Mouse (Mus musculus) CH12.LX (cell line): Measurements from ENCODE around the gene Ccdc150. TPM values are rescaled to one million over a fixed set of nuclear protein-coding genes. Genes with fewer than 3 reads are reported as not detected.

ENCODE experiments used
- DNase-seq: peaks from one replicate; pipeline ENCODE4 v3.0.0-alpha.2; 2013; ENCODE audit errors: extremely low read depth
- H3K27ac ChIP-seq: 2 replicates; pipeline ENCODE4 v1.5.1; 2012; ENCODE audit warnings: low read depth, mild to moderate bottlenecking, control low read depth, moderate library complexity; ENCODE audit not compliant: insufficient read depth
- H3K27me3 ChIP-seq: replicated peaks from 2 replicates; pipeline ENCODE3; 2012; ENCODE audit warnings: inconsistent platforms
- H3K36me3 ChIP-seq, 2 experiments: replicated peaks in 1 of 2; 2 replicates each; pipeline versions ENCODE3 to v1.6.1; 2012; ENCODE audit warnings: inconsistent platforms in 1 of 2, low read length in 1 of 2, mild to moderate bottlenecking in 1 of 2, mixed read lengths in 1 of 2, moderate library complexity in 1 of 2; ENCODE audit not compliant: control insufficient read depth in 1 of 2, insufficient read depth in 1 of 2
- H3K4me1 ChIP-seq, 2 experiments: 2 replicates each; pipeline ENCODE4 v1.6.1; 2012; ENCODE audit warnings: inconsistent platforms in 1 of 2, moderate library complexity in 1 of 2; ENCODE audit not compliant: insufficient read depth in 2 of 2, control insufficient read depth in 1 of 2
- H3K4me2 ChIP-seq: 2 replicates; pipeline ENCODE4 v1.6.1; 2012; ENCODE audit warnings: low read depth, mild to moderate bottlenecking, control low read depth; ENCODE audit not compliant: poor library complexity, insufficient read depth, severe bottlenecking
- H3K4me3 ChIP-seq, 3 experiments: fragments of 150-350 bp in 1 of 3; sonication (generic) in 1 of 3; replicated peaks in 1 of 3; 2 replicates each; pipeline versions ENCODE3 to v1.5.1; 2011 to 2012; ENCODE audit warnings: low read depth in 2 of 3, low read length in 2 of 3, mild to moderate bottlenecking in 2 of 3, moderate library complexity in 2 of 3, control low read depth in 1 of 3, improper control_type of control experiment in 1 of 3, inconsistent platforms in 1 of 3, mixed read lengths in 1 of 3; ENCODE audit not compliant: poor library complexity in 1 of 3
- H3K79me2 ChIP-seq: replicated peaks from 2 replicates; pipeline ENCODE4 v1.6.1; 2012; ENCODE audit warnings: mild to moderate bottlenecking, moderate library complexity; ENCODE audit not compliant: control insufficient read depth, poor library complexity, insufficient read depth, severe bottlenecking; ENCODE audit errors: extremely low read depth
- H3K9ac ChIP-seq: 2 replicates; pipeline ENCODE4 v1.6.1; 2012; ENCODE audit warnings: low read depth, mild to moderate bottlenecking, control low read depth, moderate library complexity; ENCODE audit not compliant: insufficient read depth
- H3K9me3 ChIP-seq: replicated peaks from 2 replicates; pipeline ENCODE3; 2012; ENCODE audit warnings: low read length, inconsistent platforms, mixed read lengths
- CHD1 ChIP-seq: IDR thresholded peaks from 2 replicates; pipeline ENCODE4 v1.6.1; 2012; ENCODE audit warnings: low read depth, low read length, improper control_type of control experiment, inconsistent platforms
- CTCF ChIP-seq, 2 experiments: IDR thresholded peaks in 1 of 2; conservative IDR thresholded peaks in 1 of 2; 2 replicates each; pipeline ENCODE4 v1.5.1; 2011 to 2012; ENCODE audit warnings: low read depth in 2 of 2, low read length in 2 of 2, improper control_type of control experiment in 1 of 2, inconsistent platforms in 1 of 2, mild to moderate bottlenecking in 1 of 2, moderate library complexity in 1 of 2
- E2F4 ChIP-seq: IDR thresholded peaks from 2 replicates; pipeline ENCODE4 v1.6.1; 2011; ENCODE audit warnings: low read depth, low read length, improper control_type of control experiment; ENCODE audit not compliant: insufficient replicate concordance
- ETS1 ChIP-seq: conservative IDR thresholded peaks from 2 replicates; pipeline ENCODE4 v1.6.1; 2012; ENCODE audit warnings: low read depth, mild to moderate bottlenecking, inconsistent platforms, low read length, improper control_type of control experiment, moderate library complexity
- GABPA ChIP-seq: IDR thresholded peaks from 2 replicates; pipeline ENCODE4 v1.6.1; 2012; ENCODE audit warnings: low read depth, low read length, improper control_type of control experiment, inconsistent platforms; ENCODE audit not compliant: insufficient replicate concordance
- IRF4 ChIP-seq: IDR thresholded peaks from 2 replicates; pipeline ENCODE4 v1.6.1; 2014; ENCODE audit warnings: low read depth, mild to moderate bottlenecking, inconsistent platforms, low read length, improper control_type of control experiment
- JUND ChIP-seq: conservative IDR thresholded peaks from 2 replicates; pipeline ENCODE4 v1.6.1; 2011; ENCODE audit warnings: low read depth, low read length, improper control_type of control experiment
- KAT2A ChIP-seq: IDR thresholded peaks from 2 replicates; pipeline ENCODE4 v1.6.1; 2012; ENCODE audit warnings: low read length, improper control_type of control experiment, inconsistent platforms; ENCODE audit not compliant: insufficient replicate concordance
- MAFK ChIP-seq: IDR thresholded peaks from 2 replicates; pipeline ENCODE4 v1.6.1; 2011; ENCODE audit warnings: low read length, improper control_type of control experiment; ENCODE audit not compliant: insufficient replicate concordance
- MAZ ChIP-seq: IDR thresholded peaks from 2 replicates; pipeline ENCODE4 v1.6.1; 2012; ENCODE audit warnings: low read depth, mild to moderate bottlenecking, inconsistent platforms, low read length, improper control_type of control experiment, moderate library complexity
- MEF2A ChIP-seq: IDR thresholded peaks from 2 replicates; pipeline ENCODE4 v1.6.1; 2014; ENCODE audit warnings: low read depth, mild to moderate bottlenecking, inconsistent platforms, low read length, improper control_type of control experiment, borderline replicate concordance
- MXI1 ChIP-seq: IDR thresholded peaks from 2 replicates; pipeline ENCODE4 v1.6.1; 2011; ENCODE audit warnings: mild to moderate bottlenecking, low read depth, low read length, improper control_type of control experiment
- NELFE ChIP-seq: IDR thresholded peaks from 2 replicates; pipeline ENCODE4 v1.6.1; 2011; ENCODE audit warnings: low read depth, low read length, improper control_type of control experiment
- PAX5 ChIP-seq: IDR thresholded peaks from 2 replicates; pipeline ENCODE4 v1.6.1; 2012; ENCODE audit warnings: low read length, inconsistent platforms, mixed read lengths
- RAD21 ChIP-seq: IDR thresholded peaks from 2 replicates; pipeline ENCODE4 v1.6.1; 2011; ENCODE audit warnings: low read depth, mild to moderate bottlenecking, low read length, improper control_type of control experiment, moderate library complexity
- SMC3 ChIP-seq: IDR thresholded peaks from 2 replicates; pipeline ENCODE4 v1.6.1; 2011; ENCODE audit warnings: low read depth, low read length, improper control_type of control experiment
- TCF12 ChIP-seq: IDR thresholded peaks from 2 replicates; pipeline ENCODE4 v1.6.1; 2014; ENCODE audit warnings: low read depth, mild to moderate bottlenecking, inconsistent platforms, low read length, improper control_type of control experiment
- UBTF ChIP-seq: IDR thresholded peaks from 2 replicates; pipeline ENCODE4 v1.6.1; 2012; ENCODE audit warnings: low read depth, mild to moderate bottlenecking, inconsistent platforms, low read length, improper control_type of control experiment, moderate library complexity
- USF2 ChIP-seq: conservative IDR thresholded peaks from 2 replicates; pipeline ENCODE4 v1.6.1; 2011; ENCODE audit warnings: low read depth, low read length, improper control_type of control experiment
- ZC3H11A ChIP-seq: IDR thresholded peaks from 2 replicates; pipeline ENCODE4 v1.6.1; 2012; ENCODE audit warnings: low read depth, mild to moderate bottlenecking, inconsistent platforms, low read length, improper control_type of control experiment
- ZKSCAN1 ChIP-seq: IDR thresholded peaks from 2 replicates; pipeline ENCODE4 v1.6.1; 2012; ENCODE audit warnings: low read depth, inconsistent platforms, low read length, improper control_type of control experiment, borderline replicate concordance
- ZNF384 ChIP-seq: IDR thresholded peaks from 2 replicates; pipeline ENCODE4 v1.6.1; 2012; ENCODE audit warnings: low read depth, low read length, improper control_type of control experiment, inconsistent platforms
- dilution Hi-C: fragments of 300-500 bp; cut with MboI; formaldehyde crosslinking; loops from 2 replicates; pipeline ENCODE4 v1.14.3; 2020; ENCODE audit warnings: low sequenced_read_pairs; ENCODE audit not compliant: extremely low pct_unique_long_range_greater_than_20kb, extremely low pct_ligation_motif_present
- in situ Hi-C: fragments of 300-500 bp; cut with MboI; formaldehyde crosslinking; loops from 3 replicates; pipeline ENCODE4 v1.14.3; 2019; ENCODE audit warnings: low sequenced_read_pairs, low pct_ligation_motif_present, low pct_unique_long_range_greater_than_20kb, mixed read lengths
- polyA plus RNA-seq: library from polyadenylated mRNA; unstranded; fragments of >175 nt; gene quantifications from 2 replicates; pipeline ENCODE4 v1.2.1, GENCODE M21; 2012; ENCODE audit warnings: low read depth; ENCODE audit not compliant: insufficient read length
- total RNA-seq, 2 experiments: library from RNA; depleted of rRNA; stranded (reverse); fragments of 300-350 nt in 1 of 2; fragments of >200 nt in 1 of 2; gene quantifications; 2 replicates each; pipeline ENCODE4 v1.2.3; 2012 to 2014

Ccdc150 gene
- total and polyA plus RNA-seq, 3 experiments: not detected

DNA sequence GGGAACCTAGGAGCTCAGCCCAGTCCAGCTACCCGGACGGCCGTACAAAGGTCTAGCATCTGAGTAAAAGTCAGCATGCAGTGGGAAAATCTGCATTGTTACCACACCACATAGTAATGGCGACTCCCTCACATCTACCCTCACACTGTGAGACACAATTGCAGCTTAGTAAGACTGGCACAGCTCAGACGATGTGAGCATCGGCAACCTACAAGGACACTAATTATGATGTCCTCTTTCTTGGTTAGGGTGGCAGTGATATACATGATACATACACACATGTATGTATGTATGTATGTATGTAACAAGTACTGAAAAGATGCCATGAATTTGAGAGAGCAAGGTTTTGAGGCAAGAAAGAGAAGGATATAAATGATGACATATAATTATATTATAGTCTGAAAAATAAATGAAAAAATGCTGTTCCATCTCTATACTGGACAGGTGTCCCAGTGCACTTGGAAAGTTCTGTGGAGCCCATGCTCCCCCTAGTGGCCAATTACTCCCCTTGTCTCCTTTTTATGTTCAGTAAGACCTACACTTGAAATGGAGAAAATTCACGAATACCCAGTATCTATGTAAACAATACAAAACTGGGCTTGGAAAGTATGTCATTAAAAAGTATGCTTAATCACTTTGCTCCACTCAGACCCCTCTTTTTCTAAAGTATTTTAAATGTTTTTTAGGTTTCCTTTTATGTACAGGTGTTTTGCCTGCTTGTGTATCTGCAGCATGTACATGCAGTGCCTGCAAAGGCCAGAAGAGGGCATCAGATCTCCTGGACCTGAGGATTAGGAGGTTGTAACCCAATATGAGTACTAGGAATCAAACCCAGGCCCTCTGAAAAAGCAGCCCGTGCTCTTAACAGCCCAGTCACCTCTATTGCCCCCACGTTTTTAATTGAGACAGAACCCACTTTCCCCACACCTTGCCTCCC is 130.8 kb downstream of the Ccdc150 start:
- TF ChIP-seq MEF2A (no peak), GABPA (no peak), CTCF (conservative IDR thresholded peaks at IDR 0.05 in 1 of 2, IDR thresholded peaks at IDR 0.05 in 1 of 2; ENCODE audit: low read depth in 2 of 2, low read length in 2 of 2) (peak; percentile 31 to 76), MAFK (no peak), RAD21 (peak; percentile 82), SMC3 (peak; percentile 60), ZC3H11A (0 out of 2 replicates have a peak, but pooled peaks have one; percentile 1)
- TF ChIP-seq, all 38 proteins: peak for 4
- in situ Hi-C loops (no loop called here), dilution Hi-C loops (no loop called here)
- no peak overlapping the region for H3K4me3 ChIP-seq
- H3K9me3 ChIP-seq: no peaks in the 10 kb centered on the region
- H3K36me3 ChIP-seq: peaks cover 3 to 12% of the 10 kb centered on the region in 2 experiments
- H3K4me1 ChIP-seq: peaks cover 0 to 5% of the 10 kb centered on the region in 2 experiments; a peak in 1 of 4 replicates
- no peak overlapping the region for H3K4me2 ChIP-seq
- no peak overlapping the region for H3K9ac ChIP-seq
- no peaks in the 10 kb centered on the region for H3K27me3 ChIP-seq
- no peaks in the 10 kb centered on the region for H3K79me2 ChIP-seq
- H3K27ac ChIP-seq: no peak overlapping the region
- peak; percentile 64 for DNase-seq

DNA sequence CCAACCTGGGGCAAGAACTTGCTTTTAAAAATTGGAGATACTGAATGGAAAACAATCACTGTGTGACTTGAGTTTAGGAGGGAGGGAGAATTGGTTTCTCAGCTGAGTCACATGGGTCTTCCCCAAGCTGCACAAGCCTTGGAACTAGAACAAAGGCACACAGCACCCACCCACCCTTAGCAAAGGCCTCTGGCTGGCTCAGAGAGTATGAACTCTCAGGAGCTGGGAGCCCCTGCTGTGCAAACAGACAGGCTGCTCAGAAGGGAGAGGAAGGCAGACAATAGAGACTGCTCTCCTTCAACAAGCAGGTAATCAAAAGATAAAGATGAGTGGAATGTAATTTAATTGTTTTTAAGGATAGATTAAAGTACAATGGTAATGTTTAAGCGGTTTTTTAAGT is 133.7 kb downstream of the Ccdc150 start:
- no peaks in the 10 kb centered on the region for H3K4me1 ChIP-seq
- DNase-seq: no peak
- H3K79me2 ChIP-seq: no peaks in the 10 kb centered on the region
- no peaks in the 10 kb centered on the region for H3K9me3 ChIP-seq
- H3K27me3 ChIP-seq: no peaks in the 10 kb centered on the region
- dilution Hi-C loops: no loop called here
- in situ Hi-C loops: no loop called here
- no peak overlapping the region for H3K9ac ChIP-seq
- no peak overlapping the region for H3K27ac ChIP-seq
- peaks cover 8 to 19% of the 10 kb centered on the region in 2 experiments for H3K36me3 ChIP-seq
- H3K4me3 ChIP-seq: no peak overlapping the region
- TF ChIP-seq JUND (no peak), UBTF (no peak), TCF12 (no peak), IRF4 (no peak), ZNF384 (no peak), SMC3 (no peak), NELFE (no peak), MXI1 (no peak), E2F4 (no peak), ETS1 (no peak), CHD1 (no peak), KAT2A (no peak), USF2 (no peak), MAZ (no peak), CTCF (conservative IDR thresholded peaks at IDR 0.05 in 1 of 2, IDR thresholded peaks at IDR 0.05 in 1 of 2; ENCODE audit: low read depth in 2 of 2, low read length in 2 of 2) (no peak), ZKSCAN1 (no peak), ZC3H11A (no peak), PAX5 (no peak)
- no peak overlapping the region for H3K4me2 ChIP-seq
